Mouse (Mus musculus): ENCODE results near the gene Dnmt3a. TPM values are rescaled to one million over a fixed set of nuclear protein-coding genes. Genes with fewer than 3 reads are reported as not detected.

Gene Dnmt3a
- polyA plus RNA-seq, 1 experiment from 2014 or later: 124 TPM

DNA sequence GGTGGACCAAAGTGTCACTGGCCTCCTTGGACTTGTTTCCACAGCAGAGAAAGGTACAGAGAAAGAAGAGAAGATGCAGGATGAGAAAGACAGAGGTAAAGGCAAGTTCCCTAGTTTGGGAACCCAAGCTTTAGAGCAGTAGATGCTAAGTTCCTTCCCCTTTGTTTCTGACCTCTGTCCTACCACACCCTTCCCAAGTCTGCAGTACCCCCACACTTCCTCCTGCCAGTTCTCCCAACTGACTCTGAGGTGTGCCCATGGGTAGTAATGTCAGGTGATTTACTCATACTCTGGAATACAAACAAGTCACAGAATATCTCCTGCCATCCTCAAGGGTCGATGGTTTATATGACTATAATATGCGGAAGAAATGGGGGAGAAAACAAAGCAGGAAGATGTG, 29.8 kb upstream of the Dnmt3a start:
- Histone ChIP-seq H3K36me3 (peaks cover 16% of the 10 kb centered on the region), H3K27me3 (no peaks in the 10 kb centered on the region), H3K4me3 (replicated peaks) (no peak overlapping the region), H3K4me2 (replicated peaks) (no peak overlapping the region), H3K9me3 (no peaks in the 10 kb centered on the region), H3K4me1 (replicated peaks) (peaks cover 15% of the 10 kb centered on the region), H3K9ac (replicated peaks) (no peak overlapping the region), H3K27ac (no peak overlapping the region)
- WGBS: 97% methylated on average over 2 of the region's 2 CpGs
- ATAC-seq: no peak

DNA sequence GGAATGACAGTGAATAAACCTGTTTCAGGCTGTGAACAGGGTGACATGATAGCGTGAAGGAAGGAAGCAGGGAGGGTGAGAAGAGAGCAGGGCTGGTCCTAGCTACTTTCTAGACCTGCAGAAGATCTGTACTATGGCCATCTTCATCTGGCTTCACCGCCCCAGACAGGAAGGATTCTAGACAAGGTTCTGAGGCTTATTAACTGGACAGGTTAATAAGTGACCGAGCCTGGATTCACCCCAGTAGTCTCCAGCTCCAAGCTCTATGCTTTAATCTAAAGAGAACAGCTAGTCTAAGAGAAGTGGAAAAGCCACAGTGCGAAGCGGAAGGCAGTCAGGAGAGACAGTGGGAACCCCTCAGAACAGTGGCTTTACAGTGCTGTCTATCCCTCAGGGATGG, 28.1 kb upstream of the Dnmt3a start:
- Histone ChIP-seq H3K4me2 (replicated peaks) (no peak overlapping the region), H3K4me3 (replicated peaks) (no peak overlapping the region), H3K27me3 (no peaks in the 10 kb centered on the region), H3K36me3 (peaks cover 16% of the 10 kb centered on the region), H3K27ac (no peak overlapping the region), H3K4me1 (replicated peaks) (peaks cover 29% of the 10 kb centered on the region), H3K9me3 (no peaks in the 10 kb centered on the region), H3K9ac (replicated peaks) (no peak overlapping the region)
- ATAC-seq: no peak
- WGBS: 95% methylated on average over 5 of the region's 5 CpGs

DNA sequence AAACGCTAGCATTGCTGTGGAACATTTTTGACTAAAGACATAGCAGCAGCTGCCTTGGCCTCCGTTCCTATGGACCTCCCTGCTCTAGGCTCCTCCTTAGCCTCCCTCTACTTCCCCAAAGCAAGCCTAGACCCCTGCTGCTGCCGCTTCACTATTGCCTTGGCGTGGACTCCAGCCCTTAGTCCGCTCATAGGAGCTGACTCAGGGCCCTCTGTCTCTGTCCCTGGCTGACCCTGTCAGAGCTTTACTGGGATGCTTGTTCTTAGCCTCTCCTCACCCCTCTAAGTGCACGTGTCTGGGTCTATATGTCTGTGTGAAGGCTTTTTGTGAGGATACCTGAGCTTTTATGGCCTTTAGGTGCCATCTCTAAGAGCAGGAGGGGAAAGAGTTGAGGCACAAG, 27.5 kb upstream of the Dnmt3a start:
- Histone ChIP-seq H3K27ac (no peak overlapping the region), H3K9ac (replicated peaks) (no peak overlapping the region), H3K27me3 (no peaks in the 10 kb centered on the region), H3K36me3 (peaks cover 11% of the 10 kb centered on the region), H3K4me3 (replicated peaks) (no peak overlapping the region), H3K9me3 (no peaks in the 10 kb centered on the region), H3K4me1 (replicated peaks) (peaks cover 36% of the 10 kb centered on the region), H3K4me2 (replicated peaks) (no peak overlapping the region)
- ATAC-seq: no peak
- WGBS: 85% methylated on average over 6 of the region's 6 CpGs

DNA sequence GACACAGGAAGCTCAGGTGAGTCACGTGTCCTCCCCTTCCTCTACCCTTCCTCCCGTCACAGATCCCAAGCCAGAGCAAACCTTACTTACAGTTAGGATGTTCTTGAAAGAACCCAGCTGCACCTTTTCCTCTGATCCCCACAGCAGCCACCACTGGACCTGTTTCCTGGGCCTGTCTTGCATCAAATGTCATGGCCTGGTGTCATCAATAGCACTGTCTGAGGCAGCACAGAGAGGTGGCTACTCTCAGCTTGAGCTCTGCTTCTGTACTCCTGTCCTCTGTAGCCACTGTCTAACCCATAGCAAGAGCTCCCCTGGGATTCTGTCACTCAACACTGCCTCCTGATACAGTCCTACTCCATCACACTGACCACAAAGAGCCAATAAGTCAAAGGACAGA, 26.2 kb upstream of the Dnmt3a start:
- 86% methylated on average over 2 of the region's 2 CpGs for WGBS

DNA sequence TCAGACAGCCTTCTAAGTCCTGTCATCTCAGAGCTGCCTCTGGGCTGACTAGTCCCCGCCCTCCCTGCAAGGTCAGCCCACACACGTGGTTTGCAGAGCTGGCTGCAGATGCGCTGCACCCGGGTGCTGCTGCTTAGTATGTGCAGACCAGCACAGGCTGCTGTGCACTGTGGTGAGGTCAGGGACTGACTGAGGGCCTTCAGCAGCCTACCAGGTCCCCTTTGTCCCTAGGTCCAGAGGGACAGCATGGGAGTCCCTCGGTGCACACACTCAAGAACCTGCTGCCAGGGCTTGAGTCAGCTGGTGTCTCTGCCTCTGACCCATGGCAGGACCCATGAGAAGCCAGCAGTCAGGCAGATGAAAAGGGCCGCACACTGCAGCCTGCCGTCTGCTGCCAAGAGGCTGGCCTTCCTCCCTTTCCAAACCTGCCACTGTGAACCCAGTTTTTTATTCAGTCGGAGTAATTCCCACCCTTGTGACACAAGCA, 25.4 kb upstream of the Dnmt3a start:
- Histone ChIP-seq H3K9me3 (no peaks in the 10 kb centered on the region), H3K27ac (peak overlapping the region; percentile 63; the same call in 1 of the 2 replicates), H3K27me3 (no peaks in the 10 kb centered on the region), H3K36me3 (no peaks in the 10 kb centered on the region), H3K4me1 (replicated peaks) (peaks cover 51% of the 10 kb centered on the region), H3K4me3 (replicated peaks) (no peak overlapping the region), H3K4me2 (replicated peaks) (no peak overlapping the region), H3K9ac (replicated peaks) (no peak overlapping the region)
- WGBS: 13% methylated on average over 8 of the region's 8 CpGs
- peak; percentile 63 for ATAC-seq

More for the DNA sequence above, 26.2 kb upstream of the Dnmt3a start:
- H3K4me1 ChIP-seq (replicated peaks): peaks cover 49% of the 10 kb centered on the region
- no peaks in the 10 kb centered on the region for H3K36me3 ChIP-seq
- H3K9me3 ChIP-seq: no peaks in the 10 kb centered on the region
- H3K27ac ChIP-seq: no peak overlapping the region
- ATAC-seq: no peak
- no peak overlapping the region for H3K9ac ChIP-seq (replicated peaks)
- H3K4me2 ChIP-seq (replicated peaks): no peak overlapping the region
- no peak overlapping the region for H3K4me3 ChIP-seq (replicated peaks)
- H3K27me3 ChIP-seq: no peaks in the 10 kb centered on the region

DNA sequence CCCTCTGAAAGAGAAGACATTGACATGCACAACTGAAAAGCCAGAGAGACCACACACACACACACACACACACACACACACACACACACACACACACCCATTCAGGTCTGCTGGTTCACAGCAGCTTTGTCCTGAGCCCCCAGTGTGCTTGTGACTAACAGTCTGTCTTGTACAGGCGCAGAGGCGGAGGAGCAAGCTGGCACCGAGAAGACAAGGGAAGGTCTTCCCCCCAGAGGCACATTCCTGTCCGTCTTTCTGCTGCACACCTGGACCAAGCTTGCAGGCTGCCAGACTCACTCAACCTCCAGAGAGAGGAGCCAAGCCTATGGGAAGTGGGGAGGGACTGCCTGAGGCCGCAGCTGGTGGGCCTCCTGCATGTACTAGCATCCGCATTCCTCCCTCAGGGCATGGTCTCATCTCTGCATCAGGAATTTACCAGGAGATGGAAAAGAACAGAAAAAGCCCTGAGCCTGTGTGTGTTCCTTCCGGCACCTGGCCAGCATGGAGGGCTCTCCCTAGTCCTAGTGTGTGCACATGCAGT, 24.8 kb upstream of the Dnmt3a start:
- no peaks in the 10 kb centered on the region for H3K27me3 ChIP-seq
- peaks cover 51% of the 10 kb centered on the region for H3K4me1 ChIP-seq (replicated peaks)
- H3K4me3 ChIP-seq (replicated peaks): no peak overlapping the region
- 27% methylated on average over 7 of the region's 7 CpGs for WGBS
- no peak overlapping the region for H3K4me2 ChIP-seq (replicated peaks)
- ATAC-seq: peak; percentile 56
- H3K9ac ChIP-seq (replicated peaks): no peak overlapping the region
- H3K9me3 ChIP-seq: no peaks in the 10 kb centered on the region
- H3K27ac ChIP-seq: peak overlapping the region; percentile 63
- H3K36me3 ChIP-seq: no peaks in the 10 kb centered on the region

DNA sequence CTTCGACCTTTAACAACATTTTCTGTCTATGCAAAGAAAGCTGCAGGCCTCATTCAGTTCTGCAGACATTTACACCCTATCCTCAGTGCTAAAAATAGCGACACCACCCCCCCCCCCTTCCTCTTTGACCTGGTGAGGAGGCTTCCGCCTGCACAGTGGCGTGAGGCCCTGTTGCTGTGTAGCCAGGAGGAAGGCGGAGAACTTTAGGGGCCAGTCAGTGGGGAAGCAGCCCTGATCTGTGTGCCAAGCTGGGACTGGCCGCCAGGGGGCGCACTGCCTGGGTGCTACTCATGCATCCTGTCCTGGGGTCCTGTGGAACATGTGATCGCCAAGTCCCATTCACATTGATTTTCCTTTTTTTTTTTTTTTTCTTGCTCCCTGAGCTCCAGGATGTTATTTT, 24.3 kb upstream of the Dnmt3a start:
- no peaks in the 10 kb centered on the region for H3K9me3 ChIP-seq
- no peak overlapping the region for H3K9ac ChIP-seq (replicated peaks)
- 14% methylated on average over 8 of the region's 8 CpGs for WGBS
- H3K4me3 ChIP-seq (replicated peaks): no peak overlapping the region
- H3K27ac ChIP-seq: peak overlapping the region; percentile 63
- peaks cover 51% of the 10 kb centered on the region for H3K4me1 ChIP-seq (replicated peaks)
- H3K4me2 ChIP-seq (replicated peaks): no peak overlapping the region
- no peaks in the 10 kb centered on the region for H3K36me3 ChIP-seq
- no peaks in the 10 kb centered on the region for H3K27me3 ChIP-seq
- peak; percentile 62 for ATAC-seq

DNA sequence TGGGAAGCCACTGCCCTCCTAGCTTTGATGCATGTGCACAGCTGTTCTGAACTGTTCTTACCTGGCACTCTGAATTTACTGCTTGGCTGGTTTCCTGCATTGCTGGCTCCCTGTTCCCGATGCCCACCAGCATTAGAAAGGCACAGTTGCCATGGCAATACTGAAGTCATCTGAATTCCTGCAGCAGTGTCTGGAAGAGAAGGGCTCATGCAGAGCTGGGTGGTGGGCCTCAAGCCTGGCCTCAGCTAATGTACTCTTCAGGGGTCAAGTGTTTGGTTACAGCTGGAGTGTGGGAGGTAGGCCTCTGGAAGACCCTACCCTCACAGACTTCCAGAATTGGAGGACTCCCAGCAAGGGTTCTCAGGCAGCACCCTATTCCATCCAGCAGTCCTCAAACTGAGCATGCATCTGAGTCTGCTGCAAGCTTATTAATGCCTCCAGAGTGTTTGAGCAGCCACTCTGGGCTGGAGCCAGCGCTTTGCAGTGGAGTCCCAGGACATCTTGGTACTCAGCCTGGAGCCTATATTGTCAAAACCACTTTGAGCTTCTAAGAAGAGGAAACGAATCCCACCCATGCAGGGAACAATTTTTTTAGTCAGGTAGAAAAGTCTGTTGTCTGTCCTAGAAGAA, 22.5 kb upstream of the Dnmt3a start:
- H3K4me3 ChIP-seq (replicated peaks): no peak overlapping the region
- no peaks in the 10 kb centered on the region for H3K36me3 ChIP-seq
- WGBS: 44% methylated on average over 3 of the region's 3 CpGs
- no peak overlapping the region for H3K4me2 ChIP-seq (replicated peaks)
- no peak overlapping the region for H3K9ac ChIP-seq (replicated peaks)
- peaks cover 69% of the 10 kb centered on the region for H3K4me1 ChIP-seq (replicated peaks)
- H3K27me3 ChIP-seq: no peaks in the 10 kb centered on the region
- H3K27ac ChIP-seq: peak overlapping the region; percentile 59; the same call in 1 of the 2 replicates
- ATAC-seq: peak; percentile 15; the same call in 1 of the 2 replicates
- no peaks in the 10 kb centered on the region for H3K9me3 ChIP-seq

DNA sequence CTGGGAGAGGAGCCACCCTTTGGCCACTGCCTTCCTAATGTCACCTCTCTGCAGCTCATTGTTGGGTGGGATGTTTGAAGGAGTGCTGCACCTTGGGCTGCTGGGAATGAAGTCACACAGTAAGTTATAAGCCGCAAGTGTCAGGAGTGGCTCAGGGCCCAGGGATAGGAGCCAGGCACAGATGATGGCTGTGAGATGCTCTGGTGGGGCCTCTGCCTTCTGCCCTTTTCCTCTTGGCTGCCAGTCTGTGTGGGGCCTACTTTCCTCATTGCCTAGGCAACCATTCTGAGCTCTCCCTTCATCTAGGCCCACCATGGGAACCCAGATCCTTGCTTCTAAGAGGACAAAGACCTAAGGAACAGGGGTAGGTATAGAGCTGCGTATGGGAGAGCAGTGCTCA, 21.5 kb upstream of the Dnmt3a start:
- 61% methylated on average over 2 of the region's 2 CpGs for WGBS
- Histone ChIP-seq H3K9me3 (no peaks in the 10 kb centered on the region), H3K27ac (no peak overlapping the region), H3K4me2 (replicated peaks) (no peak overlapping the region), H3K4me3 (replicated peaks) (no peak overlapping the region), H3K9ac (replicated peaks) (no peak overlapping the region), H3K36me3 (no peaks in the 10 kb centered on the region), H3K27me3 (no peaks in the 10 kb centered on the region), H3K4me1 (replicated peaks) (peaks cover 70% of the 10 kb centered on the region)
- ATAC-seq: no peak

DNA sequence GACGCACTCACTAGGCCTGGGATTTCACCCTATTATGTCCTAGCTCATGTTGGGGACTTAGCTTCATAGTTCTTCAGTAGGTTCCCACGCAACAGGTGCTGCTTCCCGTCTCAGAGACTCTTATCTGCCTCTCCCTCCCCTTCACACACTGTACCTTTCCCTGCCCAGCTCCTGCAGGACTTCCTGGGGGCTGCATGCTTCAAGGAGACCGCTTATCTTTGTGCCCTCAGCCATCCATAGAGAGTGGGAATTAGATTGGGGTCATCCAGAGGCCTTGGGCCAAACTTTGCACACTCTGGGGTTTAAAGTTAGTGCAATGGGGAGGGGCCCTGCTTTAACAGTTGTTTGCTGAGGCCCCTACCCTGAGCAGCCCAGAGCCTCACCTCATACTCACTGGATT, 21.1 kb upstream of the Dnmt3a start:
- Histone ChIP-seq H3K4me1 (replicated peaks) (peaks cover 68% of the 10 kb centered on the region), H3K9me3 (no peaks in the 10 kb centered on the region), H3K4me3 (replicated peaks) (no peak overlapping the region), H3K27me3 (0 out of 2 replicates have a peak, but pooled peaks cover 3% of the 10 kb centered on the region), H3K27ac (no peak overlapping the region), H3K9ac (replicated peaks) (no peak overlapping the region), H3K36me3 (no peaks in the 10 kb centered on the region), H3K4me2 (replicated peaks) (no peak overlapping the region)
- ATAC-seq: no peak
- WGBS: 70% methylated on average over 4 of the region's 4 CpGs

DNA sequence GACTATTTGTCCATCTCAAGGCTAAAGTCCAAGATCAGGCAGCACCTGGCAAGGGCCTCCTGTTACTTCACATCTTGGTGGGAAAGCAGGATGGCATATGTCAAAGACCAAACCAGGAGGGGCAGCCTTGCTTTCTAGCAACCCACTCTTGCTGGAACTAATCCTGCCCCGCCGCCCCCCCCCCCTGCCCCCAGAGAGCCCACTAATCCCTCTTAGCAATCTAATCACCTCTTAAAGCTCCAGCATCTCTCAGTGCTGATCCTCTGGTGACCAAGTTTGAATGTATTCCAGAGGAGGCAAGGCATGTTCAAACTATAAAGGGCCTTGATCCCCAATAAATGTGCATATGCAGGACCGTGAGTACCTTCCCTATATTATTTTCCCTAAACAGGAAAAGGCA, 18.8 kb upstream of the Dnmt3a start:
- Histone ChIP-seq H3K9me3 (no peaks in the 10 kb centered on the region), H3K4me3 (replicated peaks) (no peak overlapping the region), H3K36me3 (no peaks in the 10 kb centered on the region), H3K9ac (replicated peaks) (no peak overlapping the region), H3K4me1 (replicated peaks) (peaks cover 49% of the 10 kb centered on the region), H3K27ac (no peak overlapping the region), H3K27me3 (0 out of 2 replicates have a peak, but pooled peaks cover 3% of the 10 kb centered on the region), H3K4me2 (replicated peaks) (no peak overlapping the region)
- 10% methylated on average over 3 of the region's 3 CpGs for WGBS
- no peak for ATAC-seq

DNA sequence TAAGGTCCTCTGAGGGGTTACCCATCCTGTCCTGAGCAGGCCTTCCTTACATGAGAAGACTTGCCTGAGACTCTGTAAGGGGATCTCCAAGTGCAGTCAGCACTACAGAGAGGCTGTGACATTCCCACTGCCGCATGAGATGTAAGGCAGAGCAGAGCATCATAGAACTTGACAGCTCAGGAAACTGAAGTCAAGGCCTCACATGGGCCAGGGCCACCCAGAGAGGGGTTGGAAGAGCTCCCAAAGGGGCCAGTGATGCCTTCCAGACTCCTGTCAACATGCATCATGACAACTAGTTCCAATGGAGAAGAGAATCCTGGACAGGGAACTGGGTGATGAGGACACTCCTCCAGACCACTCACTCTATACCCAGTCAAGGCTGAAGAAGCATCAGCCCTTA, 18.3 kb upstream of the Dnmt3a start:
- Histone ChIP-seq H3K4me2 (replicated peaks) (no peak overlapping the region), H3K9me3 (no peaks in the 10 kb centered on the region), H3K9ac (replicated peaks) (no peak overlapping the region), H3K27ac (no peak overlapping the region), H3K36me3 (no peaks in the 10 kb centered on the region), H3K27me3 (0 out of 2 replicates have a peak, but pooled peaks cover 3% of the 10 kb centered on the region), H3K4me1 (replicated peaks) (peaks cover 45% of the 10 kb centered on the region), H3K4me3 (replicated peaks) (no peak overlapping the region)
- 71% methylated on average over 1 of the region's 1 CpGs for whole genome bisulfite sequencing
- ATAC-seq: no peak
